Mouse (Mus musculus) neutrophil, adult 65 days (primary cell): ENCODE data around the gene Fgd5. TPM values are rescaled to one million over a fixed set of nuclear protein-coding genes. Genes with fewer than 3 reads are reported as not detected.

Experiments used
- total RNA-seq: library from RNA; stranded (reverse); gene quantifications from 2 replicates; pipeline ENCODE4 v1.2.4, GENCODE M21; 2023

The Fgd5 gene
- total RNA-seq = 0.13 TPM in 1 of 2 replicates, not detected in the other

GRCm38 (mm10) chr6:91978371-91979300, at the start of gene Fgd5:
Fgd5 (plus strand) TSS chr6:91978878.

GRCm38 (mm10) chr6:92091130-92091591, 112.5 kb downstream of the Fgd5 start, which contains the start of gene Nr2c2:
Nr2c2 (plus strand) TSS chr6:92091390.

Other genes with a start within 250 kb of the Fgd5 start
- gene Grip2, start 151.6 kb upstream of the Fgd5 start, total RNA-seq = not detected in 2 replicates
- 42.5 and 45.7 TPM in 2 replicates for gene Ccdc174, start 100.8 kb upstream of the Fgd5 start, total RNA-seq
- gene 4930590J08Rik, start 76.1 kb upstream of the Fgd5 start, total RNA-seq = 1.4 and 3.7 TPM in 2 replicates
- gene Nr2c2, start 112.5 kb downstream of the Fgd5 start, total RNA-seq = 51.1 and 70.9 TPM in 2 replicates
- gene Mrps25, start 205.2 kb downstream of the Fgd5 start, total RNA-seq = 7.3 and 8.3 TPM in 2 replicates
- 21.5 and 24.3 TPM in 2 replicates for gene Rbsn, start 236.0 kb downstream of the Fgd5 start, total RNA-seq